Mouse (Mus musculus): ENCODE results near the gene Pgam2. TPM values are rescaled to one million over a fixed set of nuclear protein-coding genes. Genes with fewer than 3 reads are reported as not detected.
A peak's percentile ranks its signal among the peaks of the same experiment; 100 is the strongest.

Pgam2 gene
- 1.6 and 2.2 TPM in 2 replicates for polyA plus RNA-seq (2011; ENCODE audit: insufficient read depth, insufficient read length, low read depth, missing spikeins)

DNA sequence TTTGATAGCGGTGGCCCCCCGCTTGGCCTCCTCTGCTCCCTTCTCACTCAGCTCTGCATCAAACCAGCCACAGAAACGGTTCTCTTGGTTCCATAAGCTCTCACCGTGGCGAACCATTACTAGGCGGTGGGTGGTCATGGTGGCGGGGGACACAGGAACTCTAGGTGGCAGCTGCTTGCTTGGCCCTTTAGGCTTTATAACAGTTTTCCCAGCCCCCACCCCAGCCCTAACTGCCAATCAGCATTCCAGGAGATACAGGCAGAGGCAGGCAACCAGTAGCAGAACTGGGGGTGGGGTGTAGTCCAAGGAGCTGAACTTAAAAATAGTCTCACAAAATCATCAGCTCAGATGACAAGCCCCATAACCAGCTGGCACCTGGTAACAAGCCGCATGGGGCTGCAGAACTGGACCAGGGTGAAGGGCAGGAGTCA is at the start of gene Pgam2:
TSS of gene Pgam2 (minus strand) at position 183 of the 431 bp plus-strand sequence.
- Histone ChIP-seq H3K36me3 (ENCODE audit: control insufficient read depth, insufficient read depth, low read length, poor library complexity, severe bottlenecking) (peaks cover 14% of the 10 kb centered on the region), H3K9me3 (replicated peaks; ENCODE audit: control insufficient read depth, insufficient read depth, low read length, poor library complexity, severe bottlenecking) (no peaks in the 10 kb centered on the region), H3K4me3 (ENCODE audit: low read depth, low read length) (peak within 1 kb of the TSS; percentile 26), H3K27me3 (ENCODE audit: control insufficient read depth, insufficient read depth, low read length, poor library complexity, severe bottlenecking) (no peaks in the 10 kb centered on the region), H3K9ac (ENCODE audit: low read depth, poor library complexity, severe bottlenecking) (no peak within 1 kb of the TSS), H3K4me1 (ENCODE audit: control insufficient read depth, insufficient read depth, low read length) (peaks cover 9% of the 10 kb centered on the region), H3K27ac (ENCODE audit: insufficient read depth, low read length) (no peak within 1 kb of the TSS)
- TF ChIP-seq EP300 (IDR thresholded peaks at IDR 0.05; ENCODE audit: insufficient read depth, low read depth, low read length): no peak
- no peak for TF ChIP-seq POLR2A (IDR thresholded peaks at IDR 0.05; ENCODE audit: insufficient read depth, low read length)
- no peak for TF ChIP-seq CTCF (IDR thresholded peaks at IDR 0.05; ENCODE audit: low read depth, low read length)

DNA sequence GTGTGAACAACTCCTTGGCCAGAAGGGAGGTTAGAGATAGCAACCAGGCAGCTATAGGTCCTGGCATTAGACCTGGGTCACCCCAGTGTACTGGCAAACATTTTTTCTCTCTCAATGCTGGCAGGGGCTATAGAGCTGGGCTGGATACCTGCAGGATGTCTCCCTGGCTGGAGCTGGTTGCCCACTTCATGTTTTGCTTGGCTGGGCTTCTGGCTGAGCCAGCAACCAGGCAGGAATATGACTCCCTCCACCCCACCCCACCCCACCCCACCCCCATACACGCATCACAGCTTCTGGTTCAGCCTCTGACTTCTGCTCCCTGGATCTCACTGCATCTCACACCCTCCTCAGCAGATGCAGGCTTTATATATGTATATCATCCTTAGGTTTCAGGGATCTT is 48.8 kb upstream of the Pgam2 start:
- H3K4me1 ChIP-seq (ENCODE audit: control insufficient read depth, insufficient read depth, low read length): peaks cover 2% of the 10 kb centered on the region
- H3K9me3 ChIP-seq (replicated peaks; ENCODE audit: control insufficient read depth, insufficient read depth, low read length, poor library complexity, severe bottlenecking): no peaks in the 10 kb centered on the region
- no peak overlapping the region for H3K4me3 ChIP-seq (ENCODE audit: low read depth, low read length)

GRCm38 (mm10) chr11:5851021-5851736 is 47.6 kb upstream of the Pgam2 start:
- H3K27ac ChIP-seq (ENCODE audit: insufficient read depth, low read length): no peak overlapping the region
- H3K9me3 ChIP-seq (replicated peaks; ENCODE audit: control insufficient read depth, insufficient read depth, low read length, poor library complexity, severe bottlenecking): no peaks in the 10 kb centered on the region
- no peaks in the 10 kb centered on the region for H3K36me3 ChIP-seq (ENCODE audit: control insufficient read depth, insufficient read depth, low read length, poor library complexity, severe bottlenecking)
- no peak overlapping the region for H3K9ac ChIP-seq (ENCODE audit: low read depth, poor library complexity, severe bottlenecking)
- peaks cover 2% of the 10 kb centered on the region for H3K4me1 ChIP-seq (ENCODE audit: control insufficient read depth, insufficient read depth, low read length)
- no peak overlapping the region for H3K4me3 ChIP-seq (ENCODE audit: low read depth, low read length)
- H3K27me3 ChIP-seq (ENCODE audit: control insufficient read depth, insufficient read depth, low read length, poor library complexity, severe bottlenecking): no peaks in the 10 kb centered on the region
- TF ChIP-seq CTCF (IDR thresholded peaks at IDR 0.05; ENCODE audit: low read depth, low read length): no peak
- TF ChIP-seq POLR2A (IDR thresholded peaks at IDR 0.05; ENCODE audit: insufficient read depth, low read length): no peak
- TF ChIP-seq EP300 (IDR thresholded peaks at IDR 0.05; ENCODE audit: insufficient read depth, low read depth, low read length): no peak

More for the DNA sequence above, 48.8 kb upstream of the Pgam2 start:
- H3K27ac ChIP-seq (ENCODE audit: insufficient read depth, low read length): no peak overlapping the region
- TF ChIP-seq POLR2A (IDR thresholded peaks at IDR 0.05; ENCODE audit: insufficient read depth, low read length) (no peak), CTCF (IDR thresholded peaks at IDR 0.05; ENCODE audit: low read depth, low read length) (no peak), EP300 (IDR thresholded peaks at IDR 0.05; ENCODE audit: insufficient read depth, low read depth, low read length) (no peak)
- H3K27me3 ChIP-seq (ENCODE audit: control insufficient read depth, insufficient read depth, low read length, poor library complexity, severe bottlenecking): no peaks in the 10 kb centered on the region
- no peak overlapping the region for H3K9ac ChIP-seq (ENCODE audit: low read depth, poor library complexity, severe bottlenecking)
- no peaks in the 10 kb centered on the region for H3K36me3 ChIP-seq (ENCODE audit: control insufficient read depth, insufficient read depth, low read length, poor library complexity, severe bottlenecking)

- Histone ChIP-seq H3K9ac (ENCODE audit: low read depth, poor library complexity, severe bottlenecking) (no peak overlapping the region), H3K27me3 (ENCODE audit: control insufficient read depth, insufficient read depth, low read length, poor library complexity, severe bottlenecking) (no peaks in the 10 kb centered on the region), H3K27ac (ENCODE audit: insufficient read depth, low read length) (no peak overlapping the region), H3K9me3 (replicated peaks; ENCODE audit: control insufficient read depth, insufficient read depth, low read length, poor library complexity, severe bottlenecking) (no peaks in the 10 kb centered on the region; the same call in 1 of the 2 replicates), H3K4me3 (ENCODE audit: low read depth, low read length) (no peak overlapping the region), H3K36me3 (ENCODE audit: control insufficient read depth, insufficient read depth, low read length, poor library complexity, severe bottlenecking) (no peaks in the 10 kb centered on the region), H3K4me1 (ENCODE audit: control insufficient read depth, insufficient read depth, low read length) (peaks cover 2% of the 10 kb centered on the region)
- no peak for TF ChIP-seq EP300 (IDR thresholded peaks at IDR 0.05; ENCODE audit: insufficient read depth, low read depth, low read length)
- TF ChIP-seq CTCF (IDR thresholded peaks at IDR 0.05; ENCODE audit: low read depth, low read length): no peak
- TF ChIP-seq POLR2A (IDR thresholded peaks at IDR 0.05; ENCODE audit: insufficient read depth, low read length): no peak
These were observed 46.9 kb upstream of the Pgam2 start for GRCm38 (mm10) chr11:5850452-5850851.

DNA sequence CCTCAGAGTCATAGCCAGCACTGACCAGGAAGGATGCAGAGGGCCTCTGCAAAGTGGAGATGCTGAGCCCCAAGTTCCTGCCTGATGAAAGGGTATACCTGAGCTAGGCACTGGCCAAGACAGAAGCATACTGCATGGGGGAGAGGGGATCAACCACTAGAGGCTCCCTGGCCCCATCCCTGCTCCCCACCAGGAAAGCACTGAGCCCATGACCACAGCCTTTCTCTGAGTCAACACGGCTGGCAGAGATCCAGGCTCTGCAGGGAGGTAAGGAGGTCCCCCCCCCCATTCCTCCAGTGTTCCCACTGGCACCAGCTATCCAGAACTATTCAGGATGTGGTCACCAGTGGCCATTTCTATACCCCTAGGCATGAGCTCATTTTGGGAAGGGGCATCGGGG is 45.8 kb upstream of the Pgam2 start:
- no peak for TF ChIP-seq POLR2A (IDR thresholded peaks at IDR 0.05; ENCODE audit: insufficient read depth, low read length)
- TF ChIP-seq CTCF (IDR thresholded peaks at IDR 0.05; ENCODE audit: low read depth, low read length): no peak
- no peak for TF ChIP-seq EP300 (IDR thresholded peaks at IDR 0.05; ENCODE audit: insufficient read depth, low read depth, low read length)
- Histone ChIP-seq H3K27me3 (ENCODE audit: control insufficient read depth, insufficient read depth, low read length, poor library complexity, severe bottlenecking) (no peaks in the 10 kb centered on the region), H3K27ac (ENCODE audit: insufficient read depth, low read length) (no peak overlapping the region), H3K4me3 (ENCODE audit: low read depth, low read length) (no peak overlapping the region), H3K36me3 (ENCODE audit: control insufficient read depth, insufficient read depth, low read length, poor library complexity, severe bottlenecking) (no peaks in the 10 kb centered on the region), H3K9ac (ENCODE audit: low read depth, poor library complexity, severe bottlenecking) (no peak overlapping the region), H3K9me3 (replicated peaks; ENCODE audit: control insufficient read depth, insufficient read depth, low read length, poor library complexity, severe bottlenecking) (no peaks in the 10 kb centered on the region; the same call in 1 of the 2 replicates), H3K4me1 (ENCODE audit: control insufficient read depth, insufficient read depth, low read length) (peaks cover 2% of the 10 kb centered on the region)

GRCm38 (mm10) chr11:5848741-5849140 is 45.2 kb upstream of the Pgam2 start:
- no peaks in the 10 kb centered on the region for H3K27me3 ChIP-seq (ENCODE audit: control insufficient read depth, insufficient read depth, low read length, poor library complexity, severe bottlenecking)
- H3K36me3 ChIP-seq (ENCODE audit: control insufficient read depth, insufficient read depth, low read length, poor library complexity, severe bottlenecking): no peaks in the 10 kb centered on the region
- no peak overlapping the region for H3K9ac ChIP-seq (ENCODE audit: low read depth, poor library complexity, severe bottlenecking)
- TF ChIP-seq POLR2A (IDR thresholded peaks at IDR 0.05; ENCODE audit: insufficient read depth, low read length): no peak
- TF ChIP-seq CTCF (IDR thresholded peaks at IDR 0.05; ENCODE audit: low read depth, low read length): no peak
- no peak for TF ChIP-seq EP300 (IDR thresholded peaks at IDR 0.05; ENCODE audit: insufficient read depth, low read depth, low read length)
- no peak overlapping the region for H3K27ac ChIP-seq (ENCODE audit: insufficient read depth, low read length)
- H3K4me1 ChIP-seq (ENCODE audit: control insufficient read depth, insufficient read depth, low read length): peaks cover 2% of the 10 kb centered on the region
- H3K4me3 ChIP-seq (ENCODE audit: low read depth, low read length): no peak overlapping the region
- peaks cover 4% of the 10 kb centered on the region for H3K9me3 ChIP-seq (replicated peaks; ENCODE audit: control insufficient read depth, insufficient read depth, low read length, poor library complexity, severe bottlenecking)

Measured in ES-Bruce4 (cell line).